Mouse (Mus musculus) hindbrain, embryonic 10.5 days (tissue): Measurements from ENCODE around the gene Creld1. TPM values are rescaled to one million over a fixed set of nuclear protein-coding genes. Genes with fewer than 3 reads are reported as not detected.

Experiments used
- DNase-seq: peaks from one replicate; pipeline ENCODE4 v3.0.0-alpha.2; 2017; ENCODE audit warnings: low spot score
- H3K27ac ChIP-seq: fragments of 300-500 bp; sonication (generic); 2 replicates; pipeline ENCODE4 v1.5.1; 2016; ENCODE audit warnings: mild to moderate bottlenecking, moderate library complexity
- H3K27me3 ChIP-seq: fragments of 300-500 bp; sonication (generic); 2 replicates; pipeline ENCODE4 v1.6.1; 2016; ENCODE audit warnings: mild to moderate bottlenecking; ENCODE audit not compliant: poor library complexity, insufficient read depth, severe bottlenecking
- H3K36me3 ChIP-seq: fragments of 300-500 bp; sonication (generic); 2 replicates; pipeline ENCODE4 v1.6.1; 2016; ENCODE audit warnings: mild to moderate bottlenecking, moderate library complexity
- H3K4me1 ChIP-seq: fragments of 300-500 bp; sonication (generic); replicated peaks from 2 replicates; pipeline ENCODE4 v1.6.1; 2016; ENCODE audit warnings: mild to moderate bottlenecking
- H3K4me3 ChIP-seq: fragments of 300-500 bp; sonication (generic); 2 replicates; pipeline ENCODE4 v1.5.1; 2016; ENCODE audit warnings: mild to moderate bottlenecking, moderate library complexity
- H3K9me3 ChIP-seq: fragments of 300-500 bp; sonication (generic); 2 replicates; pipeline ENCODE4 v1.6.1; 2016; ENCODE audit warnings: mild to moderate bottlenecking, moderate library complexity
- WGBS: fragments of 180-500 bp; shearing (Covaris S2); methylation state at CpG from one replicate; pipeline ENCODE4 v1.1.7; 2016; 5-methylcytosine and 5-hydroxymethylcytosine counted together
- polyA plus RNA-seq: library from polyadenylated mRNA; unstranded; fragments of >200 nt; fragmentation: Nextera tagmentation; extraction: Ambion mirVana; gene quantifications from 2 replicates; pipeline ENCODE4 v1.2.1, GENCODE M21; 2016

The Creld1 gene
- 36.7 and 42.5 TPM in 2 replicates for polyA plus RNA-seq

DNA sequence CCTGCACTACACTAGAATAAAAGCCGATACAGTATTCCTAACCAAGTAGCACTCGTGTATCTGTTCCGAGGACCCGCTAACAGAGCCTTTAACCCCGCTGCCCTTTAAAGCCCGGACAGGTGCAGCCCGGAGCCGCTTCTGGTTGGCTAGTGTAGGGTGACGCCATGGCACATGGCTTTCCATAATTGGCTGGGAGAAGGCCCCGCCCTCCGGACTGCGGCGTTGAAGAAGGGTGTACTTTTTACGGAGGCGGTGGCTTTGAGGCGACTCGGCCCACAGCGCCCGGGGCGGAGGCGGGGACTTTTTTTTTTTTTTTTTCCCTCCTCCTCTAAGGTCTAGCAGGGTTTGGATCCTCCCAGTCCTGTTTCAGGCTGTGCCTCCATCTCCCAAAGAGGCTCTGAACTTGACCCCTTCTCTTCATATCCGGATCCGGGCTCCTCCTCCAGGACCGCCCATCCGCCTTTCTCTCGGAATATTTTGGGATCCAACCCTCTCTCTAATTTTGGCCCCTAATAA is at the start of gene Creld1:
Gene Creld1 (plus strand): TSS at position 198 of the 516 bp plus-strand sequence.
- under 1% methylated on average over 26 of the region's 26 CpGs for WGBS
- peaks cover 16% of the 10 kb centered on the region for H3K36me3 ChIP-seq
- peaks cover 40% of the 10 kb centered on the region for H3K27me3 ChIP-seq
- peak; percentile 95 for DNase-seq
- H3K4me3 ChIP-seq = peak within 1 kb of the TSS; percentile 62
- no peaks in the 10 kb centered on the region for H3K9me3 ChIP-seq
- H3K4me1 ChIP-seq = peaks cover 53% of the 10 kb centered on the region
- H3K27ac ChIP-seq = peak within 1 kb of the TSS; percentile 94

GRCm38 (mm10) chr6:113433661-113434060 is 49.4 kb upstream of the Creld1 start:
- no peaks in the 10 kb centered on the region for H3K4me1 ChIP-seq
- H3K27me3 ChIP-seq = no peaks in the 10 kb centered on the region
- H3K9me3 ChIP-seq = no peaks in the 10 kb centered on the region
- no peak overlapping the region for H3K27ac ChIP-seq
- no peak for DNase-seq
- no peaks in the 10 kb centered on the region for H3K36me3 ChIP-seq
- no peak overlapping the region for H3K4me3 ChIP-seq
- 80% methylated on average over 3 of the region's 3 CpGs for WGBS

DNA sequence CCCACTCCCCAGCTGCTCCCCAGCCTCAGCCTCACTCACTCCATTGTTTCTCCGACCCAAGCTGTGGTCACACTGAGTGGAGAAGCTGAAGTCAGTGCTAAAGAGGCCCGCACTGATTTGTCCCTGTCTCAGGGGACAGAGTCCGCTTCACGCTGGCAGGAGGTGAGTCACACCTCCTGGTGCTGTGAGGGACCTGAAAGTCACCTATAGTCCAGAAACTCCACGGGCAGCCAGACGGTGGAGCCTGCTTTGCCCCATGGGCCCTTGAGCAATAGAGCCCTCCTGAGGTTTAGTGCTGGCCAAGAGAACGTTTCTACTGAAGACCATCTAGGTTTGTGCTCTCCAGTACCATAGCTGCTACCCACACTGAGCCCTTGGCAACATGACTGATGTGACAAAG is 48.4 kb upstream of the Creld1 start:
- Histone ChIP-seq H3K27ac (no peak overlapping the region), H3K4me1 (no peaks in the 10 kb centered on the region), H3K9me3 (no peaks in the 10 kb centered on the region), H3K27me3 (no peaks in the 10 kb centered on the region), H3K4me3 (no peak overlapping the region), H3K36me3 (no peaks in the 10 kb centered on the region)
- DNase-seq = no peak
- WGBS = 78% methylated on average over 7 of the region's 7 CpGs

- no peaks in the 10 kb centered on the region for H3K4me1 ChIP-seq
- no peak for DNase-seq
- no peaks in the 10 kb centered on the region for H3K9me3 ChIP-seq
- no peaks in the 10 kb centered on the region for H3K36me3 ChIP-seq
- no peak within 1 kb of the TSS for H3K4me3 ChIP-seq
- H3K27me3 ChIP-seq = no peaks in the 10 kb centered on the region
- no peak within 1 kb of the TSS for H3K27ac ChIP-seq
- 79% methylated on average over 9 of the region's 9 CpGs for WGBS
These were observed 47.4 kb upstream of the Creld1 start, which contains the start of gene Cidec for GRCm38 (mm10) chr6:113435664-113436205. Gene Cidec (minus strand): TSS chr6:113435760.

GRCm38 (mm10) chr6:113437135-113437534 is 46.0 kb upstream of the Creld1 start:
- 80% methylated on average over 12 of the region's 12 CpGs for WGBS
- H3K36me3 ChIP-seq = no peaks in the 10 kb centered on the region
- H3K4me1 ChIP-seq = peaks cover 3% of the 10 kb centered on the region; the same call in 1 of the 2 replicates
- H3K27me3 ChIP-seq = no peaks in the 10 kb centered on the region
- DNase-seq = no peak
- no peak overlapping the region for H3K4me3 ChIP-seq
- H3K9me3 ChIP-seq = no peaks in the 10 kb centered on the region
- no peak overlapping the region for H3K27ac ChIP-seq

- no peak for DNase-seq
- 67% methylated on average over 12 of the region's 12 CpGs for WGBS
These were observed 44.2 kb upstream of the Creld1 start for GRCm38 (mm10) chr6:113438721-113439430.

GRCm38 (mm10) chr6:113440686-113441085 is 42.4 kb upstream of the Creld1 start:
- H3K27me3 ChIP-seq = no peaks in the 10 kb centered on the region
- 89% methylated on average over 3 of the region's 3 CpGs for WGBS
- H3K27ac ChIP-seq = no peak overlapping the region
- H3K4me1 ChIP-seq = peaks cover 16% of the 10 kb centered on the region
- peaks cover 7% of the 10 kb centered on the region for H3K36me3 ChIP-seq
- no peak for DNase-seq
- no peak overlapping the region for H3K4me3 ChIP-seq
- no peaks in the 10 kb centered on the region for H3K9me3 ChIP-seq

More at GRCm38 (mm10) chr6:113438721-113439430, 44.2 kb upstream of the Creld1 start:
- H3K27ac ChIP-seq = no peak overlapping the region
- no peak overlapping the region for H3K4me3 ChIP-seq
- H3K36me3 ChIP-seq = no peaks in the 10 kb centered on the region
- no peaks in the 10 kb centered on the region for H3K9me3 ChIP-seq
- H3K27me3 ChIP-seq = no peaks in the 10 kb centered on the region
- peaks cover 16% of the 10 kb centered on the region for H3K4me1 ChIP-seq

DNA sequence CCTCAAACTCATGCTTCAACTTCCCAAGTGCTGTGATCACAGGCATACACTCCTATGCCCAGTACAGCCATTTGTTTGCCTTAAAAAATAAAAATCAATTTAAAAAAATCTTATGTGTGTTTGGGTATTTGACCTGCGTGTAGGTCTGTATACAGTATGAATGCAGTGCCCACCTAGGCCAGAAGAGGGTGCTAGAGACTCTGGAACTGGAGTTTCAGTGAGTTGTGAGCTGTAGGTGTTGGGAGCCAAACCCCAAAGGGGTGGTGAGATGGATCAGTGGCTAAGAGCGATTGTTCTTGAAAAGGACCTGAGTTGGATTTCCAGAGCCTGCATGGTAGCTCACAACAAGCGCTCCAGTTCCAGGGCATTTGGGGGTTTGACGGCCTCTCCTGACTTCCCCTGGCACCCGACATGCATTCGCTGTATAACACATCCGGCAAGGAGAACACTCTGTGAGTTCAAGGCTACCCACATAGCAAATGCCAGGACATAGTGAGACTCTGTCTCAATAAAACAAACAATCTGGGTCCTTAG is 41.9 kb upstream of the Creld1 start:
- Histone ChIP-seq H3K9me3 (no peaks in the 10 kb centered on the region), H3K36me3 (peaks cover 11% of the 10 kb centered on the region), H3K27me3 (no peaks in the 10 kb centered on the region), H3K4me1 (peaks cover 16% of the 10 kb centered on the region), H3K27ac (no peak overlapping the region), H3K4me3 (no peak overlapping the region)
- DNase-seq = peak; percentile 81
- WGBS = 55% methylated on average over 7 of the region's 7 CpGs

DNA sequence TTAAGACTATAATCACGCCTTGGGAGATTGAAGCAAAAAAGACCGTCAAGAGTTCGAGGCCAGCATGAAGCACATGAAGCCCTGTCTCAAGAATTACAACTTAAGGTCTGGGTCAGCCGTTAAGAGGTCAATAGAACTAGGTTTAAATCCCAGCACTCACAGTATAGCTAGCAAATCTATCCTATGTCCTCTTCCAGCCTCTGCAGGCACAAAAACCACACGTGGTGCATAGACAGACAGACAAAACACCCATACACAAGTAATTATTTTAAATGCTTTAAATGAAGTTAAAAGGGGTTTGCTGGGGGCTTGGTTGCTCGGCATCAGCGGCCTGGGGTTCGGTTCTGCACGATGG is 41.0 kb upstream of the Creld1 start:
- peaks cover 16% of the 10 kb centered on the region for H3K4me1 ChIP-seq
- peaks cover 20% of the 10 kb centered on the region for H3K36me3 ChIP-seq
- H3K27ac ChIP-seq = peak overlapping the region; percentile 93
- peak overlapping the region; percentile 97 for H3K4me3 ChIP-seq
- no peaks in the 10 kb centered on the region for H3K27me3 ChIP-seq
- 43% methylated on average over 9 of the region's 9 CpGs for WGBS
- H3K9me3 ChIP-seq = no peaks in the 10 kb centered on the region
- DNase-seq = no peak

DNA sequence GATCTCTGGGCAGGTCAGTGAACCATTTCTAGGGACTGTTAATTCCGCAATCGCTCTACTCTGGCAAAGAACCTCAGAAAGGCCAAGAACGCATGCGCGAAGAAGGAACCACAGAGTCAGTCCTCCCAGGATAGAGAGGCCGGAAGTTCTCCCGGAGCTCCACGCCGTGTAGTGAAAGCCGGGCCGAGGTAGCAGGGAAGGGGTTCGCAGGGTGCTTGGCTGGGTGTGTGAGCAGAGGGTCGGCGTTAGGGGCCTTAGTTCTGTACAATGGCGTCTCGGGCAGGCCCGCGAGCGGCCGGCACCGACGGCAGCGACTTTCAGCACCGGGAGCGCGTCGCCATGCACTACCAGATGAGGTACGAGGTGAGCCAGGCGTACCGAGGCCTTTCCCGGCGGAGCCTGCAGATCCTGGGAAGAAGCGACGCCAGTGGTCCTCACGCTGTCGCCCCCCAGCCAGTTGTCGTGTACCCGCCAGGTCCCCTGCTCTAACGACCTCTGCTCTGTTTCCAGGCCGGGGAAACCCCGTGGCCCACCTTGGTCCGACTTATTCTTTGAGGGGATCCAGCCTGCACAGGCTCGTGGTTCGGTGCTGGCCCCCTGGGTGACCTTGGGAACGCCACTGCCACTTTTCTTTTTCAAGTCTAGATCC is 40.5 kb upstream of the Creld1 start, which contains the start of gene Jagn1:
Gene Jagn1 (plus strand): TSS at position 128 of the 649 bp plus-strand sequence.
- no peaks in the 10 kb centered on the region for H3K9me3 ChIP-seq
- 1% methylated on average over 45 of the region's 45 CpGs for WGBS

GRCm38 (mm10) chr6:113443091-113443490 is 40.0 kb upstream of the Creld1 start:
- peak overlapping the region; percentile 97 for H3K4me3 ChIP-seq
- peak; percentile 12 for DNase-seq
- peaks cover 30% of the 10 kb centered on the region for H3K36me3 ChIP-seq
- 48% methylated on average over 12 of the region's 12 CpGs for WGBS
- H3K9me3 ChIP-seq = no peaks in the 10 kb centered on the region
- H3K27ac ChIP-seq = peak overlapping the region; percentile 93
- peaks cover 16% of the 10 kb centered on the region for H3K4me1 ChIP-seq
- no peaks in the 10 kb centered on the region for H3K27me3 ChIP-seq

More for the DNA sequence above, 40.5 kb upstream of the Creld1 start, which contains the start of gene Jagn1:
- no peaks in the 10 kb centered on the region for H3K27me3 ChIP-seq
- peak within 1 kb of the TSS; percentile 93 for H3K27ac ChIP-seq
- H3K36me3 ChIP-seq = peaks cover 25% of the 10 kb centered on the region
- peak within 1 kb of the TSS; percentile 97 for H3K4me3 ChIP-seq
- DNase-seq = peak; percentile 95
- H3K4me1 ChIP-seq = peaks cover 16% of the 10 kb centered on the region

DNA sequence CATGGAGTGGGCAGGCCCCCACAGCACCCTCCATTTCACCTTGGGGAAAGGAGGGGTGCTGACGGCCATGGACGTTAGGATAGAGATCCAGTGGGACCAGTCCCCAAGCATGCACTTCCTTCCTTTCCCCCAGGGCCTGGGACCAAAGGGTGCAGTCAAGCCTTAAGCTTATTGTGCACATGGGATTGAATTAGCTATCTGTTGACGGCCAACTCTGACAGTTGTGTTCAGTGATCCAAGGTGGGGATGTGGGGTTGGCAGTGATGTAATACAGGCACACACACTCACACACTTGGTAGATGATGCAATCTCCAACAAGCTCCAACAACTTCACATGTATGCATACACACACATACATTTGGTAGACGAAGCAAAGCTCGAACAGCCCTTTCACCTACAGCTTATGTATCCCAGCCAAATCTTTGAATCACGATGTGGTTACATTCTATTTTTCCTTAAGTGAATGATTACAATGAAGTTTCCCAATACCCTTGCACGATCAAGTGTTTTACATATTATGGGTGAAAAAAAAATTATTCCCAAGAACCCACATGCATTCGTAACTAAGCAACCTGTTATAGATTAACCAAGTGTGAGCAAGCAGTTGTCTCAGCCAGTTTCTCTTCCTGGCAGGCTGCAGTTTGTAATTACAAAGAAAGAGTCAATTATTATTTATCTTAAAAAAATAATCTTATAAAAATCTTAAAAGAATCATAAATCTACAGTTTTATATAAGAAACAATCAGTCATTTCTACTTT is 38.7 kb upstream of the Creld1 start:
- Histone ChIP-seq H3K27me3 (no peaks in the 10 kb centered on the region), H3K4me3 (no peak overlapping the region), H3K4me1 (peaks cover 16% of the 10 kb centered on the region), H3K27ac (no peak overlapping the region), H3K9me3 (no peaks in the 10 kb centered on the region), H3K36me3 (peaks cover 43% of the 10 kb centered on the region)
- DNase-seq = no peak
- WGBS = 86% methylated on average over 8 of the region's 8 CpGs
